Mouse (Mus musculus) hindbrain, embryonic 16.5 days (tissue): ENCODE data around the gene Obsl1. TPM values are rescaled to one million over a fixed set of nuclear protein-coding genes. Genes with fewer than 3 reads are reported as not detected.

Source experiments
- ATAC-seq: fragments of 200-750 bp; cut with Nextera tagmentation; 2 replicates; pipeline ENCODE4 v1.8.0; 2017; ENCODE audit warnings: moderate TSS enrichment, moderate library complexity
- H3K27ac ChIP-seq: fragments of 300-500 bp; sonication (generic); 2 replicates; pipeline ENCODE4 v1.5.1; 2014; ENCODE audit warnings: low read depth, mild to moderate bottlenecking, control low read depth, low read length, moderate library complexity
- H3K27me3 ChIP-seq: fragments of 300-500 bp; sonication (generic); replicated peaks from 2 replicates; pipeline ENCODE4 v1.6.1; 2014; ENCODE audit warnings: low read length; ENCODE audit not compliant: control insufficient read depth, insufficient read depth
- H3K36me3 ChIP-seq: fragments of 300-500 bp; sonication (generic); 2 replicates; pipeline ENCODE4 v1.6.1; 2014; ENCODE audit warnings: mild to moderate bottlenecking, low read length, moderate library complexity, mixed read lengths; ENCODE audit not compliant: control insufficient read depth, insufficient read depth
- H3K4me1 ChIP-seq: fragments of 300-500 bp; sonication (generic); 2 replicates; pipeline ENCODE4 v1.6.1; 2014; ENCODE audit warnings: low read depth, low read length; ENCODE audit not compliant: control insufficient read depth, insufficient read depth
- H3K4me2 ChIP-seq: fragments of 300-500 bp; sonication (generic); 2 replicates; pipeline ENCODE4 v1.6.1; 2014; ENCODE audit warnings: mild to moderate bottlenecking, low read length, control low read depth, moderate library complexity
- H3K4me3 ChIP-seq: fragments of 300-500 bp; sonication (generic); 2 replicates; pipeline ENCODE4 v1.5.1; 2014; ENCODE audit warnings: mild to moderate bottlenecking, low read length, control low read depth, moderate library complexity
- H3K9ac ChIP-seq: fragments of 300-500 bp; sonication (generic); 2 replicates; pipeline ENCODE4 v1.6.1; 2014; ENCODE audit warnings: low read depth, mild to moderate bottlenecking, control low read depth, low read length, moderate library complexity
- H3K9me3 ChIP-seq: fragments of 300-500 bp; sonication (generic); 2 replicates; pipeline ENCODE4 v1.6.1; 2014; ENCODE audit warnings: mild to moderate bottlenecking, low read length, moderate library complexity; ENCODE audit not compliant: control insufficient read depth
- WGBS: fragments of 180-500 bp; shearing (Covaris S2); extraction: QIAGEN DNeasy Blood & Tissue Kit; methylation state at CpG from one replicate; pipeline ENCODE4 v1.1.7; 2014; 5-methylcytosine and 5-hydroxymethylcytosine counted together
- polyA plus RNA-seq: library from polyadenylated mRNA; unstranded; fragments of >200 nt; fragmentation: Nextera tagmentation; extraction: Ambion mirVana; gene quantifications from 2 replicates; pipeline ENCODE4 v1.2.1, GENCODE M21; 2015

Obsl1 gene
- polyA plus RNA-seq, 1 experiment from 2014 or later, result 25.4 TPM

DNA sequence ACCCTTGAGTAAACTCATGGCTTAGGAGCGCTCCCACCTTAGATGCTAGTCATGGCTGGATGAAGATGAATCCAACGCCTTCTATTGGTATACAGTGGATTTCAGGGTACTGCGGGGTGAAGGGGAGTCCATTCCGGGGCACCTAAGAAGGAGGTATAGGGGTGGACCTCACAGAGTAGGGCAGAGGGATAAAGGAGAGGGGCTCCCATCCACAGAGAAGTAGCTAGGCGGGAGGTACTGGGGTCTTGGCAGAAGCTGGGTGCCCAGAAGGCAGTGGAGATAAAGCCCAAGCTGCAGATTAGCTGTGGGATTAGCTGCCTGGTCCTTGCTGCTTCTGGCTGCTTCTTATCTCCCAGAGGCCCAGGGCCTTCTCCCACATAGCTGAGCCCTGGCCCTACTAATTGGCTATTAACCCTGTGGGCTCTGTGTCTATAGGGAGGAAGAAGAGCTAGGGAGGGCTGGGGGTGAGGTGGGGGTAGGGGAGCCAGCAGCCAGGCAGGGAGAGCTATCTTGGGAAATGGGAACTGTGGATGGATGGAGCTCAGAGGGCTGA is 42.5 kb downstream of the Obsl1 start:
- no peak for ATAC-seq
- WGBS, result 78% methylated on average over 5 of the region's 5 CpGs
- Histone ChIP-seq H3K9ac (no peak overlapping the region), H3K4me3 (no peak overlapping the region), H3K4me1 (peaks cover 9% of the 10 kb centered on the region), H3K4me2 (no peak overlapping the region), H3K36me3 (no peaks in the 10 kb centered on the region), H3K27ac (no peak overlapping the region), H3K27me3 (peaks cover 2% of the 10 kb centered on the region), H3K9me3 (no peaks in the 10 kb centered on the region)

DNA sequence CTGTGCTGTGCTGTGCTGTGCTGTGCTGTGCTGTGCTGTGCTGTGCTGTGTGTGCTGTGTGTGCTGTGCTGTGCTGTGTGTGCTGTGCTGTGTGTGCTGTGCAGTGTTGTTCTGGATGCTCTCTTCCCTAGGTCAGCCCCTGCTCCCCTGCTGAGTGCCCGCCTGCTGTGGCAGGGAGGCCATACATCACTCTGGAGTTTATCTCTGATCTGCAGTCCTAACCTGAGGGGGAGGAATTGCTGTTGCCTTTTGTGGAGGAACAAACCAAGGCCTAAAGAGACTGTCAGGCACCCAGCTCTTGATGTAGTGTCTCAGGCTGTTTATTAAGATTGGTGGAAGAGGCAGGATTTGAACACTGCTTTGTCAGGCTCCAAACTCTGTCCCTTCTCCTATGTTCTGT is 43.6 kb downstream of the Obsl1 start:
- Histone ChIP-seq H3K27ac (no peak overlapping the region), H3K9me3 (no peaks in the 10 kb centered on the region), H3K27me3 (peaks cover 3% of the 10 kb centered on the region), H3K9ac (no peak overlapping the region), H3K4me1 (peaks cover 19% of the 10 kb centered on the region), H3K36me3 (no peaks in the 10 kb centered on the region), H3K4me3 (no peak overlapping the region), H3K4me2 (no peak overlapping the region)
- ATAC-seq, result no peak
- WGBS, result 29% methylated on average over 1 of the region's 1 CpGs

DNA sequence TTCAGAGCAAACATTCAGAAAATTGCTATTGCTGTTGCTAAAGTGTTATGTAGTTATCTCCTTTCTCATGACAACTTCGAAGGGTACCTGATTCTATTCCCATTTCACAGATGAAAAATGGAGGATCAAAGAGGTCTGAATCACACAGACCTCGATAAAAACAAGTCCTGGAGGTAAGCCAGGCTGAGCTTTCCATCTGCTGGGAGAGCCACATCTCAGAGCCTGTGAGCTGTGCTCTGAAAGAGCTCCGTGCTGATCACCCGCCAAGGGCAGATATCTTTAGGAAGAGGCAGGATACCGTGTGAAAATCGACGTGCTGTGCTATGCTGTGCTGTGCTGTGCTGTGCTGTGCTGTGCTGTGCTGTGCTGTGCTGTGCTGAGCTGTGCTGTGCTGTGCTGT is 46.0 kb downstream of the Obsl1 start:
- Histone ChIP-seq H3K36me3 (no peaks in the 10 kb centered on the region), H3K9me3 (no peaks in the 10 kb centered on the region), H3K27ac (no peak overlapping the region), H3K4me1 (peaks cover 28% of the 10 kb centered on the region), H3K4me3 (no peak overlapping the region), H3K9ac (no peak overlapping the region), H3K4me2 (no peak overlapping the region), H3K27me3 (peaks cover 8% of the 10 kb centered on the region)
- WGBS, result 76% methylated on average over 7 of the region's 7 CpGs
- no peak for ATAC-seq

DNA sequence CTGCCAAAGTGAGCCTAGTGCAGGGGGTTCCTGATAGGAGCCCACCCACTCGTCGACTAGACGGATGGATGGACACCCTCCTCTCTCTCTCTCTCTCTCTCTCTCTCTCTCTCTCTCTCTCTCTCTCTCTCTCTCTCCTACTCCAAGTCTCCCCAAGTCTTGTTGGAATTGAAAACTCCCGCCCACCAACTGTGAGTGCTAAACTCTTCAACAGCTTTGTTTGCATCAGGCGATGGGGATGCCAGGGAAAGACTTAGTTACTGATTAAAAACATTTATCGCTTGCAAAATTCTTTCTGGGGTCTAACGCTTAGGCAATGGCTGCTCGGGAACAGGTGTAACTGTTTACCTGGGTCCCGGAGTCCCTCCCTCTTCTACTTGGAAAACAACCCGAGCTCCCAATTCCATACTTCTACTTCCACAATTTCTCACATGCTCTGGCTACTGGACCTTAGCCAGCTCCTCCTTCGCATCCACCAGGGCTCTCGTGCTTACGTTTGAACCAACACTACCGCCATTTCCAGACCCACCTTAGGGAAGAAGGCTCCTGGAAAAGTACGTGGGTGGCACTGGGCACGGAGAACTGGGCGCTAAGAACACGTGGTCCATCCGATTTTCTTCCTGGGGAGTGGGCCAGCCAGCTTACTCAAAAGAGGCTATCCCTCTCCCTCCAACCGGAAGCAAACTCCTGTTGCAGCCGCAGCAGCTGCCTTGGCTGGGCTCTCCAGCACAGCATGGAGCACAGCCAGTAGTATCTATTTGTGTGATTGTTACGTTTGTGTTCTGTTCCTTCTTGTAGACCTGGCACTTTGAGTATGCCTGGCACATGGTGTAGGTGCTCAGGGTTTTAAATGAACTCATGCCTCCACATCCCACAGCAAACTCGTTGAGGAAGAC is 47.2 kb downstream of the Obsl1 start:
- ATAC-seq, result no peak
- Histone ChIP-seq H3K36me3 (no peaks in the 10 kb centered on the region), H3K4me2 (peak overlapping the region; percentile 58), H3K9ac (peak overlapping the region; percentile 51; the same call in 1 of the 2 replicates), H3K9me3 (no peaks in the 10 kb centered on the region), H3K4me3 (peak overlapping the region; percentile 32), H3K27me3 (peaks cover 8% of the 10 kb centered on the region), H3K27ac (peak overlapping the region; percentile 44), H3K4me1 (peaks cover 28% of the 10 kb centered on the region)
- WGBS, result 11% methylated on average over 23 of the region's 23 CpGs

DNA sequence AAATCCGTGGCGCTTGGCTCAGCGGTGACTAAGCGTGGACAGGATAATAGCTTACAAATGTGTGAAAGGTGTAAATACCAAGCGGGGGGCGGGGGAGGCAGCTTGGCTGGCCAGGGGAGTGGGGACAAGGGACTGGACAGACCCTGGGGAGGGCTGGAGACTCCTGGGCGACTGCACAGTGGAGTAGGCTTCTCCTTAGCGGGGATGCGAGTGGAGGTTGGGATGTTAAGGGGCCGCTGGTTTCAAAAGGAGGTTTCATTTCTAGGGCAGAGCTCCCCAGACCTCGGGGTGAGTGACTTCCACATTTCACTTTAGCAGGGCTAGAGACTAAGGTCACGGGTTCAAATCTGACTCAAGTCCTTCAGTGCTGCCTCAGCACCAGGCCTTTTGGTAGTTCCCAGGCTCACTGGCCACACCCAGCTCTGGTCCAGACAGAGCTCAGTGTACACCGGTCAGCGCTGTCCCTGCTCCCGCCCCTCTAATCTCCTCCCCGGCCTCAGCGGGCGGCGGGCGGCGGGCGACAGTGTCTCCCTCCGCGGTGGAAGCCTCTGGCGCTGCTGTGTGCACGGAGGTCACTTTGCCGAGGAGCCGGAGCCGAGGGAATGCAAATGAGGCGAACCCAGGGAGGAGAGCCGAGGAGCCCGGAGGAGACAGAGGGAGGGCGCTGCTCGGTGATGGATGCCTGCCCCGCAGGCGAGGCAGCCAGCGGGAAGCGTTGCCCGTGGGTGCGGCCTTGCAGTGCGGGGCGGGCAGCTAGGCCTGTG is 48.0 kb downstream of the Obsl1 start:
- Histone ChIP-seq H3K4me1 (peaks cover 28% of the 10 kb centered on the region), H3K9ac (peak overlapping the region; percentile 51), H3K36me3 (no peaks in the 10 kb centered on the region), H3K27ac (peak overlapping the region; percentile 44), H3K9me3 (no peaks in the 10 kb centered on the region), H3K27me3 (peaks cover 8% of the 10 kb centered on the region), H3K4me2 (peak overlapping the region; percentile 58), H3K4me3 (peak overlapping the region; percentile 32)
- ATAC-seq, result peak; percentile 55
- WGBS, result 3% methylated on average over 42 of the region's 42 CpGs

DNA sequence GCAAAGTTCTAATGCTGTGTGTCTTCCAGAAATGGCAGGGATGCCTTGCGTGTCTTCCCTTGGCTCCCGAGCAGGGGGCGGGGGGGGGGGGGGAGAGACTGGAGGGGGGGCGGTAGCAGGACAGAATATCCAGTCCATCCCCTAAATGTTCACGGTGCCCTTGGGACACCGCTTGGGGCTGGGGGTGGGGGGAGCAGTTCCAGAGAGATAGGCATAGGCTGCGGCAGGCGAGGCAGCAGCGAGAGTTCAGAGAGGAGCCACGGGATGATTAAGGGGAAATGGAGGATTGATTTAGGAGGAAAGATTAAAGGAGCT is 48.6 kb downstream of the Obsl1 start:
- H3K4me2 ChIP-seq, result peak overlapping the region; percentile 58; the same call in 1 of the 2 replicates
- no peak for ATAC-seq

DNA sequence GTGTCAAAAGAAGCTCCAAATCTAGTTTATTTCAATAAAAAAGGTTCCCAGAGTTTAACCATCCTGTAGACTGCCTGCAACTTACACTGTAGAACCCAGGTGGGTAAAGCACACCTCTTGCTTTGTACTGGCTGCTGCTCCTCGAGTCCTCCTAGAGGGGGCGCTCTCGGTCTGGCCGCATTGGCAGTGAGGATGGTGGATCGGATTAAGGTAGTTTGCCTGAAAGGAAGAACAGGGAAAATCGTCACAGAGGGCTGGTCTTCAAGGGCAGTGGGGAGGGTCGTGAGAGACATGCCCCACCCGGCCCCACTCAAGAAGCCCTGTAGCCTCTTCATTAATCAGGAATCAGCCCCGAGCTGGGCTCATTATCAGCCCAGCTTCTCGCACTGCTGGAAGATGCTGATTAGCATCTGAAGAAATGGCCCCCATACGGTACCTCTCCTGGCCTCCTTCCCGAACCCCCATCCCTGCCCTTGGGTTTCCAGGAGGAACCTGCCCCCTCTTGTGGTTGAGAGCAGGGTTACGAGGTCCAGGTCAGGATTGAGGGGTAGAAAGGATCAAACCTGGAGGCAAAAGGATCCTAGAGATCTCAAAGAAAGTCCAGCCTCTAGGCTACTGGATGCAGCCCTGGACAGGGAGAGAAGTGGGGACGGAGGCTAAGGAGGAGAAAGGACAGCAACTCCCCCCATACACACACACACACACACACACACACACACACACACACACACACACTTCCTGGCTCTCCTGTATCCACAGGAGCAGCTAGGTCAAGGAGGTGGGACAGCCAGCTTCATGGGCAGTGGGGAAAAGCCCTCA is 49.3 kb downstream of the Obsl1 start:
- 9% methylated on average over 13 of the region's 14 CpGs for WGBS
- Histone ChIP-seq H3K36me3 (no peaks in the 10 kb centered on the region), H3K4me2 (no peak overlapping the region), H3K9ac (no peak overlapping the region; the same call in 1 of the 2 replicates), H3K27me3 (peaks cover 8% of the 10 kb centered on the region), H3K9me3 (no peaks in the 10 kb centered on the region), H3K27ac (no peak overlapping the region), H3K4me3 (no peak overlapping the region), H3K4me1 (peaks cover 28% of the 10 kb centered on the region)
- no peak for ATAC-seq

More for the DNA sequence above, 48.6 kb downstream of the Obsl1 start:
- no peak overlapping the region for H3K9ac ChIP-seq
- H3K27ac ChIP-seq, result no peak overlapping the region
- H3K4me3 ChIP-seq, result no peak overlapping the region
- WGBS, result 3% methylated on average over 8 of the region's 10 CpGs
- peaks cover 8% of the 10 kb centered on the region for H3K27me3 ChIP-seq
- peaks cover 28% of the 10 kb centered on the region for H3K4me1 ChIP-seq
- no peaks in the 10 kb centered on the region for H3K9me3 ChIP-seq
- no peaks in the 10 kb centered on the region for H3K36me3 ChIP-seq

DNA sequence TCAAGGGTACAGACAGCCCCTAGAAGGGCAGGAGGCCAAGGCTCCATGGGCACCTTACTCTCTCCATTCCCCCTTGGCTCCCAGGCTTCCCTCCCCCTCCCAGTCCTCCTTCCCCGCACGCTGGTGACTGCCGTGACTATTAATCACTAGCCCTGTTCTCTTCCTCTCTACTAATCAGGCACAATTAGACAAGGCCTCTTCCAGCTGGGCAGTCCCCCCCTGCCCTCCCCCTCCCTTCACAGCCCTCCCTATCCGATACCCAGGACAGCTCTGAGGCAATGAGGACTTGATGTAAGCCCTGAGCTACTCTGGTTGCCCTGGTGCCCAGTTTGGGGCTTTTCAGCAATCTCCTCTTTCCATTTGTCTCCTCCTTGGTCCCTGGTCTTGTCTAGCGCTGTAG is 50.3 kb downstream of the Obsl1 start:
- Histone ChIP-seq H3K36me3 (no peaks in the 10 kb centered on the region), H3K4me1 (peaks cover 28% of the 10 kb centered on the region), H3K4me3 (no peak overlapping the region), H3K4me2 (no peak overlapping the region), H3K27me3 (peaks cover 8% of the 10 kb centered on the region), H3K27ac (no peak overlapping the region), H3K9me3 (no peaks in the 10 kb centered on the region), H3K9ac (no peak overlapping the region)
- ATAC-seq, result peak; percentile 58
- 12% methylated on average over 5 of the region's 5 CpGs for WGBS
